Mouse (Mus musculus) testis, adult 2 months (tissue): ENCODE results near the gene Lrrc3c.

ENCODE experiments used
- CTCF ChIP-seq: fragments of 200-500 bp; IDR thresholded peaks from 2 replicates; pipeline ENCODE4 v1.5.1; 2012; ENCODE audit warnings: low read depth, mild to moderate bottlenecking, inconsistent platforms, low read length, moderate library complexity; ENCODE audit not compliant: control insufficient read depth, insufficient read depth, insufficient replicate concordance
- POLR2A ChIP-seq: fragments of 200-500 bp; IDR thresholded peaks from 2 replicates; pipeline ENCODE4 v1.6.1; 2012; ENCODE audit warnings: low read depth, mild to moderate bottlenecking, inconsistent platforms, low read length, moderate library complexity; ENCODE audit not compliant: control insufficient read depth

GRCm38 (mm10) chr11:98577776-98578175 lies 20.3 kb upstream of the Lrrc3c start:
- TF ChIP-seq POLR2A (no peak), CTCF (no peak)
